Mouse (Mus musculus) neural tube, embryonic 11.5 days (tissue): ENCODE results near the gene Ahctf1. TPM values are rescaled to one million over a fixed set of nuclear protein-coding genes. Genes with fewer than 3 reads are reported as not detected.

ENCODE experiments used
- ATAC-seq: fragments of 200-750 bp; cut with Nextera tagmentation; 2 replicates; pipeline ENCODE4 v1.8.0; 2017; ENCODE audit warnings: moderate number of reproducible peaks, mild to moderate bottlenecking, moderate TSS enrichment, moderate library complexity; ENCODE audit not compliant: insufficient read depth, low FRiP score, low TSS enrichment
- DNase-seq: peaks from one replicate; pipeline ENCODE4 v3.0.0-alpha.2; 2015; ENCODE audit warnings: low spot score
- H3K27ac ChIP-seq: fragments of 300-500 bp; sonication (generic); 2 replicates; pipeline ENCODE4 v1.5.1; 2014; ENCODE audit warnings: low read depth, mild to moderate bottlenecking, low read length
- H3K27me3 ChIP-seq: fragments of 300-500 bp; sonication (generic); 2 replicates; pipeline ENCODE4 v1.6.1; 2014; ENCODE audit warnings: mild to moderate bottlenecking, low read length, mixed read lengths; ENCODE audit not compliant: control insufficient read depth, insufficient read depth
- H3K36me3 ChIP-seq: fragments of 300-500 bp; sonication (generic); 2 replicates; pipeline ENCODE4 v1.6.1; 2014; ENCODE audit warnings: mild to moderate bottlenecking, low read length, moderate library complexity, mixed read lengths; ENCODE audit not compliant: control insufficient read depth, insufficient read depth
- H3K4me1 ChIP-seq: fragments of 300-500 bp; sonication (generic); 2 replicates; pipeline ENCODE4 v1.6.1; 2014; ENCODE audit warnings: low read length, mixed read lengths; ENCODE audit not compliant: control insufficient read depth, insufficient read depth
- H3K4me2 ChIP-seq: fragments of 300-500 bp; sonication (generic); 2 replicates; pipeline ENCODE4 v1.6.1; 2014; ENCODE audit warnings: low read depth, mild to moderate bottlenecking, moderate library complexity
- H3K4me3 ChIP-seq: fragments of 300-500 bp; sonication (generic); 2 replicates; pipeline ENCODE4 v1.5.1; 2014; ENCODE audit warnings: low read depth, low read length
- H3K9ac ChIP-seq: fragments of 300-500 bp; sonication (generic); 2 replicates; pipeline ENCODE4 v1.6.1; 2014; ENCODE audit warnings: mild to moderate bottlenecking, low read length
- H3K9me3 ChIP-seq: fragments of 300-500 bp; sonication (generic); 2 replicates; pipeline ENCODE4 v1.6.1; 2016; ENCODE audit warnings: low read length; ENCODE audit not compliant: control insufficient read depth
- WGBS: fragments of 180-500 bp; shearing (Covaris S2); extraction: QIAGEN DNeasy Blood & Tissue Kit; methylation state at CpG from one replicate; pipeline ENCODE4 v1.1.7; 2014; 5-methylcytosine and 5-hydroxymethylcytosine counted together
- polyA plus RNA-seq: library from polyadenylated mRNA; unstranded; fragments of >200 nt; fragmentation: Nextera tagmentation; extraction: Ambion mirVana; gene quantifications from 2 replicates; pipeline ENCODE4 v1.2.1, GENCODE M21; 2014

The Ahctf1 gene
- 35.8 and 39.5 TPM in 2 replicates for polyA plus RNA-seq

DNA sequence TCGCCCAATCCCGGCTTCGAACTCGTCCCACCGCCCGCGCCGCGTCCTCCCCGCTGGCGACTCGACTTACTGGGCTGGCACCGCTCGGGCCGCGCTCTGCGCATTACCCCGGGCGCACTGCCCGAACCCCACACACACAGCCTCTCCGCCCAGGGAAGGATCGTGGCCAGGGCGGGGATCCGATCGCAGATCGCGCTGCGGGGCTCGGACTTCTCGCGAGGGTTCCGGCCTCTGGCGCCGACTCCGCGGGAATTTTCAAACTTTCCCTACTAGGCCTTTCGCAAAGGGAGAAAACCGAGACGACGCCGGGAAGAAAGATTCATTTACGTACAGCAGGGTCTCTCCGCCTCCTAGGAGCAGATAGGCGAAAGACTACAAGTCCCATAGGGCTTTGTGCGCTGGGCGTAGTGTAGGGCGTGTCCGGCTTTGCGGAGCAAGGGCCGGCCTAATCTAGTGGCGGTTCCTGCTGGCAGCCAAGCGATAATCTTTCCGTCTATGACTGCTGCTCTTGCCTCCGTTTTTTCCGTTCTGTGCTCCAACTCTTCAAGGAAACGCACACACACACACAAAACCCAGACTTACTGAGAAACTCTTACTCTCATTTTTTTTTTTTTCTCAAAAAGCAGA, at the start of gene Ahctf1:
Gene Ahctf1, minus strand, starts transcription at position 168 of the 627 bp plus-strand sequence.
- DNase-seq (peak; percentile 97), ATAC-seq (peak; percentile 99)
- Histone ChIP-seq H3K27me3 (no peaks in the 10 kb centered on the region), H3K4me3 (peak within 1 kb of the TSS; percentile 95), H3K9me3 (no peaks in the 10 kb centered on the region), H3K27ac (peak within 1 kb of the TSS; percentile 97), H3K4me1 (peaks cover 11% of the 10 kb centered on the region), H3K4me2 (peak within 1 kb of the TSS; percentile 60), H3K36me3 (no peaks in the 10 kb centered on the region; the same call in 1 of the 2 replicates), H3K9ac (peak within 1 kb of the TSS; percentile 94)
- 0% methylated on average over 56 of the region's 56 CpGs for WGBS

DNA sequence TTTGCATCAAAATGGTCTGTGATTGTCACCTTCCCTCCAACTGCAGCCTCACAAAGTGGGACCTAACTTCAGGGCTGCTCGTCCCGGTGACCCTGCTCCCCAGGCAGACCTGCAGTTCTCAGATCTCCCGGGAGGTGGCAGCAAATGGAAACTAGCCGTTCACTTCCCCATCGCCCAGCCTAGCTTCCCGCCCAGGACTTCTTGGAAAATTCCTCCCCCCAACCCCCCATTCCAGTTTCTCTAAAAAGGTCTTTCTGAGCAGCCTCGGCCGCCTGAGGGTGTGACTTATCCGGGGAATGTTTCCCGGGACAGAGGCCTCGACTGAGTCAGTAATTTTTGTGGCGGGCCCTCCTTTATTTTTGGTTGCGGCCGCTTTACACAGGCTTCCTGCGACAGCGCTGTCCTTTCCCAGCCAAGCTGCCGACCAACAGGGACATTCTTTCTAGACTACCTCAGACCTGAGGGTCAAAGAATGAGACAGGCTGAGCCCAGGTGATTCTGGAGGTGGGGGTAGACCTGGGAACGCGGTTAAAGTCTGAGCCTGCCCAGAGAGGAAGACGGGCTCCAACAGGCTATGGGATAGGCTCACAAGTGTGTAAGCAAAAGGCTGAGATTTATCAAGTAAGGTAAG, 44.4 kb upstream of the Ahctf1 start:
- WGBS = 4% methylated on average over 20 of the region's 20 CpGs
- ATAC-seq (peak; percentile 42), DNase-seq (peak; percentile 88)
- no peak overlapping the region for H3K27ac ChIP-seq
- peak overlapping the region; percentile 28 for H3K4me3 ChIP-seq
- H3K9ac ChIP-seq = peak overlapping the region; percentile 60
- H3K36me3 ChIP-seq = no peaks in the 10 kb centered on the region
- H3K27me3 ChIP-seq = no peaks in the 10 kb centered on the region
- no peaks in the 10 kb centered on the region for H3K4me1 ChIP-seq
- no peaks in the 10 kb centered on the region for H3K9me3 ChIP-seq
- H3K4me2 ChIP-seq = peak overlapping the region; percentile 61

DNA sequence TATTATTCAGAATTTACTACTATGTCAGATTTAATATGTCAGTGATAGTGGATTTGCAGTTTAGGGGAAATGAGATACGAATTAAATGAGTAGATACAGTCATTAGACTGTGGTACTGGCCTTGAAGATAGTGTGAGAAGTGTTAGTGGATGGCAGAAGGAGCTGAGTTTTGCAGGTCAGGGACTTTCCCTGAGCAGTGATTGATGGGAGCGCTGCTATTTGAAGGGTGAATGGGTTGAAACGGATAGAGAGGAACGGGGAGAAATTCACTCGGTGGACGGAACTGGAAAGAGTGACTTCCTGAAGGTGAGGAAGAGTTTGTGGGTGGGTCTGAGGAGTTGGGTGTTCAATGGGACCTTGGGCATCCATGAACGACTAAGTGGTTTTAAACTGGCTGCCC, 43.7 kb upstream of the Ahctf1 start:
- H3K4me1 ChIP-seq = no peaks in the 10 kb centered on the region
- H3K27me3 ChIP-seq = no peaks in the 10 kb centered on the region
- no peak overlapping the region for H3K27ac ChIP-seq
- DNase-seq = no peak
- no peak for ATAC-seq
- no peak overlapping the region for H3K4me2 ChIP-seq
- H3K9ac ChIP-seq = no peak overlapping the region
- 47% methylated on average over 7 of the region's 7 CpGs for whole genome bisulfite sequencing
- no peak overlapping the region for H3K4me3 ChIP-seq
- no peaks in the 10 kb centered on the region for H3K36me3 ChIP-seq
- no peaks in the 10 kb centered on the region for H3K9me3 ChIP-seq

DNA sequence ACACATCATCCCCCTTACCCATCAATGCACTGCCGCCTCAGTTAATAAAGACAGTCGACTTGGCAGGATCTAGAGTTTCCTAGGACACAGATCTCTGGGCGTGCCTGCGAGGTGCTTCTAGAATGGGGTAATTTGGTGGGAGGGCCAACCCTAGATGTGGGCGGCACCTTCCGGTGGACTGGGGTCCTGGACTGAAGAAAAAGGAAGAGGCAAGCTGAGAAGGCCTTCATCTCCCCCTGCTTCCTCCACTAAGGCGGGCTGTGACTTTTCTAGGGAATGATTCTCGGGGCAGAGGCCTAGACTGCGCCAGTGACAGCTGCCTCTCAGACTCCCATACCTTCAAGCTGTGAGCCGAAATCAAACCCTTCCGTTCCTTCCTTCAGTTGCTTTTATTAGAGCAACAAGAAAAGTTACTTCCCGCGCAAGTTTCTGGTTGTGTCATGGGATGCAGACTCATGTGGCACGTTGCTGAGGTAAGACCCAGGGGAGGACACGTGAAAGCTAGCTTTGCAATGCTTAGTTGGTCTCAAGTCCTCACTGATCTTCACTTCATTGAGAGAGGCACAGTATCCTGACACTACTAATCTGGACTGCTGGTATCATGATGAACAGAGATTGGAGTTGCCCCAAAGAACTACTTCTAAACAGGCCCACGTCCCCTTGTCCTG, 42.5 kb upstream of the Ahctf1 start:
- Histone ChIP-seq H3K9me3 (no peaks in the 10 kb centered on the region), H3K27me3 (no peaks in the 10 kb centered on the region), H3K4me3 (no peak overlapping the region), H3K27ac (no peak overlapping the region), H3K4me1 (no peaks in the 10 kb centered on the region), H3K36me3 (no peaks in the 10 kb centered on the region), H3K9ac (no peak overlapping the region), H3K4me2 (no peak overlapping the region)
- no peak for ATAC-seq
- WGBS = 86% methylated on average over 16 of the region's 16 CpGs
- no peak for DNase-seq

DNA sequence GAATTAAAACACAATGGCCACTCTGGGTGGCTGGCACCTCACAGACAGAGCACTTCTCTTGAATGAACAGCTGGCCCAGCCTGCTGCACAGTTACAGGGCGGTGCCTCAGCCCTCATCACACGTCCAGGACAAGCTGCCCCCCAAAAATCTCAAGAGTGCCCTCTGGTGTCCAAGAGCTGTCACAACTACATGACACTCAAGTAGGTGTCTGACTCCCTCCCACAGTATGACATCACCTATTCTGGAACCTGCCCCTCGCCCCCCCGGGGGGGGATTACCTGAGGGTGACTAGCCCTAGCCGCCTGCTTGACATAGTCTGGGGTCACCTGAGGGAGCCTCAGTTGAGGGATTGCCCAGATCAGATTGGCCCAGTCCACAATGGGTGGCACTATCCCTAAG, 41.4 kb upstream of the Ahctf1 start:
- ATAC-seq = peak; percentile 69; the same call in 1 of the 2 replicates
- 17% methylated on average over 5 of the region's 5 CpGs for WGBS
- Histone ChIP-seq H3K4me1 (no peaks in the 10 kb centered on the region), H3K9ac (no peak overlapping the region), H3K9me3 (no peaks in the 10 kb centered on the region), H3K4me2 (no peak overlapping the region), H3K36me3 (no peaks in the 10 kb centered on the region), H3K27ac (no peak overlapping the region), H3K4me3 (no peak overlapping the region), H3K27me3 (no peaks in the 10 kb centered on the region)
- peak; percentile 55 for DNase-seq

DNA sequence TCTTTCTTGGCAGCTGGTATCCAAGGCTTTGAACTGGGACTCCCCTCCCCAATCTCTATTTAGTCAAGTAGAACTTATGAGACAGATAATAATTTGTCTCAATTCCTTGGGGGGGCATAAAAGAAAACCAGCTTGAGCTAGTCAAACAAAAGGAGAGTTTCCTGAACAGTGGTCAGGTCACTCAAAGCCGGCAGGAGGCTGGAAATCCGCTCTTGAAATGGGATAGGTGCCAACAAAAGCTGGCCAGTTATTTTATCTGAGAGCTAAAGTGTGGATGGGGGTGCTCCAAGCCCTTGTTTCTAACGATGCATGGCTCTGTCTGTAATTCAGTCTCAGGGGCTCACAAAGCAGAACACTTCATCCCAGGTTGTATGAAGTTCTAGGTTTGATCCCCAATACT, 40.5 kb upstream of the Ahctf1 start:
- no peak for ATAC-seq
- H3K4me3 ChIP-seq = no peak overlapping the region
- no peak overlapping the region for H3K9ac ChIP-seq
- H3K9me3 ChIP-seq = no peaks in the 10 kb centered on the region
- H3K27me3 ChIP-seq = no peaks in the 10 kb centered on the region
- no peak overlapping the region for H3K27ac ChIP-seq
- H3K36me3 ChIP-seq = no peaks in the 10 kb centered on the region
- no peak overlapping the region for H3K4me2 ChIP-seq
- 55% methylated on average over 3 of the region's 3 CpGs for WGBS
- no peak for DNase-seq
- H3K4me1 ChIP-seq = no peaks in the 10 kb centered on the region

DNA sequence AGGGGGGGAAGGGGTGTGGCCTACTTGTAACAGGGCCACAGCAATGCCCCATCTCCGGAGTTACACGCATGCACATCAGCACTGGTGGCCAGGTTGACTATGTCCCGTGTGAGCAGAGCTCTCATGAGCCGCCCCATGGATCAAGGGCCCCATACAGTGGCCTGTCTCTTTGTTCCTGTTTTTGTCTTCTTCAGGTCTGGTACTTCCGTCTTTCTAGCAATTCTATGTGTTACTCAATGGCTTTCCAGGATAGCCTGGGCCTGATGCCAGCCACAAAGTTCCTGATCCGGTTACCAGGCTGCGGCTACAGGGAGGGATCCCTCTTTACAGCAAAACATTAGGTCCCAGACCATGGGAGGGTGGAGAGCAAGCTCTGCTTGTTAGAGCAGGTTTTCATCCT, 39.1 kb upstream of the Ahctf1 start:
- Histone ChIP-seq H3K36me3 (no peaks in the 10 kb centered on the region), H3K9ac (no peak overlapping the region), H3K9me3 (no peaks in the 10 kb centered on the region), H3K4me3 (no peak overlapping the region), H3K27me3 (no peaks in the 10 kb centered on the region), H3K27ac (no peak overlapping the region), H3K4me1 (no peaks in the 10 kb centered on the region), H3K4me2 (no peak overlapping the region)
- DNase-seq (no peak), ATAC-seq (no peak)
- WGBS = 94% methylated on average over 7 of the region's 7 CpGs

DNA sequence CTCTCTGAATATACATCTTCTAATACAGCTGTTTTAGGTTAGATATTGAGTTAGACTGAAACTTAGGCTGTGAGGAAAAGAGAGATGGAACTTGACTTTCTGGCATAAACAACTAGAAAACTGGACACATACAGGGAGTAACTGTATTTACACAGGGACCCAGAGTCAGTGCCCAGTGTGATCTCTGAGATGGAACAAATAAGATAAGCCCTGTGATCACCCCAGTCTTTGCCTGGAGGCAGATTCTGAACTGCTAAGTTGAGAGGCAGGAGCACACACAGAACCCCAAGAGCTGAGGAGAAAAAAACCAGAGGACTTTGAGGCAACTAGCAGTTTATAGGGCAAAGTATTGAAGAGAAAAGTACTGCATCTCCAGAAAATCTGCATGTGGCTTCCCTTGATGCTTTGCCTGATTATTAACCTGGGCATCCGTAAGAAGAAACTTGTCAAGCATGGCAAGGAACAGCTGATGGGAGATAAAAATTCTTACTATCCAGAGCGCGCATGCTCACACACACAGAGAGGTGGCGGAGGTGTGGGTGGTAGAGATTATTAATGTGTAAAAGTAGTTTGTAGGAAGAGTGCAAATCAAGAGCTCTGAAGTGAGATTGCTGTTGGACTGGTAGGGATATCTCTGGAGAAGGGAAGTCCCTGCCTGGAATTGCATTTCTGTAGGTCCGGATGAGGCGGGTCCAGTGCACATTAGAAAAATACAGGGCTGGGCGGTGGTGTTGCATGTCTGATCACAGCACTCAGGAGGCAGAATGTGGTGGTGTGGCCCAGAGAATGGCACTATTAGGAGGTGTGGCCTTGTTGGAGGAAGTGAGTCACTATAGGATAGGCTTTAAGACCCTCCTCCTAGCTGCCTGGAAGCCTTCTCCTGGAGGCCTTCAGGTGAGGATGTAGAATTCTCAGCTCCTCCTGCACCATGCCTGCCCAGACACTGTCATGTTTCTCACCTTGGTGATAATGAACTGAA, 33.2 kb upstream of the Ahctf1 start:
- no peak overlapping the region for H3K4me3 ChIP-seq
- no peaks in the 10 kb centered on the region for H3K27me3 ChIP-seq
- H3K9me3 ChIP-seq = no peaks in the 10 kb centered on the region
- no peaks in the 10 kb centered on the region for H3K36me3 ChIP-seq
- ATAC-seq (no peak), DNase-seq (no peak)
- no peak overlapping the region for H3K4me2 ChIP-seq
- H3K4me1 ChIP-seq = no peaks in the 10 kb centered on the region
- no peak overlapping the region for H3K27ac ChIP-seq
- 88% methylated on average over 7 of the region's 7 CpGs for WGBS
- no peak overlapping the region for H3K9ac ChIP-seq
